Mouse (Mus musculus): ENCODE measurements around the gene H3f3a. TPM values are rescaled to one million over a fixed set of nuclear protein-coding genes. Genes with fewer than 3 reads are reported as not detected.
A peak's percentile ranks its signal among the peaks of the same experiment; 100 is the strongest.

Gene H3f3a
- total RNA-seq, 2 experiments from 2014 or later = 365 to 366 TPM

DNA sequence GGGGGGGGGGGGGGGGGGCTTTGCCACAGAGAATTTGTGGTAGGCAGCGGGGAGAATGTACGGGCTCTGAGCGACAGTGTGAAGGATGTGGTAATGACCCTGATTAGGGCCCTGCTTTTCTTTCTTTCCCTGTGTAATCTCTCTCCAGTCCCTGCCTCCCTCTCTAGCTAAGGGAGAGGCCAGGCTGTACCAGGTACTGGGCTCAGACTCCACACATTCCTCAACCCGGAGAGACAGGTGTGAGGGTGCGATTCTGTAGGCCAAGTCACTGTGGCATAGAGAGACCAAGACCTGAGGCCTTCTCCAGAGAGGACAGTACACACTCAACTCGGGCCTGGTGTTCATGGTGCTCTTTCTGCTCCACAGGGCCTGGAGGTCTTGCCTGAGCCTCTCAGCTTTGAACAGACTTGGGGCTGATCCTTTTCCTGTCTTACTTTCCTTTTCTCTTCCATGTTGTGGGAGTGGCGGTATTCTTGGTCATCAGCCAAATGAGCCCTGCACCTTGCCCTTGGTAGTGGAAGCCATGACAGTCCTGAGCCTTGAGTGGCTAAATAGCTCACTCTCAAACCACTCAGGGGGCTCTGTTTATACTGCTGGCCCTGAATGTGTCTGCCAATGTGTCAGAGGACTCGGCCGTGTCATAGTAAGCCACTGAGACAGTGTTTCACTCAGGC is 30.7 kb downstream of the H3f3a start:
- no peak for DNase-seq

DNA sequence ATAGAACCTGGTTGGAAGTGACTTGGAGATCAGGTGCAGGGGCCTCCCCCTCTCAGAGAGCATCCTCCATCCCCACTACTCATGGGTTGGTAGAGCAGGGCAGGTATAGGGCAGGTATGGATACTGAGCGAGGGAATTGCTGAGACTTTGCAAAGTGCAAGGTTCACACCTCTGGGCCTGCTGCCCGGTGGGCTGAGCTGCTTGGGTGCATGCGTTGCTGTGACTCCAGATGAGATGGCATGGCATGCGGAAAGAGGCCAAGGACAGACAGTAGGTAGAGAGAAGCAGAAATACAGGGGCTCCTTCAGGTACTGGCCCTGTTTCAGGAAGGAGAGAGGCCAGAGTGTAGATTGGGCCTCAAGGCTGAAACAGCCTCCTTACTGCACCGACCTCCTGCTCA is 32.5 kb downstream of the H3f3a start:
- DNase-seq = no peak

DNA sequence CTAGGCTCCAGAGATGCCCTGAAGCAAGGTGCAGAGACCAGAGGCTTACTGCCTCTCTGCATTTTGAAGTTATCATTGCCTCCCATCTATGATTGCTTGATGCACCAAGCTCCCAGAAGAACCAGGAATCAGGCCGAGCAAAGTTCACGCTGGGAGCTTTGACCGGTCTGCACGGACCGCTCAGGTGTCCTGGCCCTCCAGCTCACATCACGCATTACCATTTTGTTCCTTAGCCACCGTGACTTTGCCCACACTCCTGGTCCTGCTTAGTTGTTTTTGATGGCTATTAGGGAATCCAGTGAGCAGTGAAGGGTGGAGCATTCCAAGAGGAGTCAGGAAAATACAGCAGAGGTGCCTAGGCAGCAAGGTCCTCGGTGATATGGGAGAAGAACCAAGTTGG is 33.5 kb downstream of the H3f3a start:
- DNase-seq = no peak

DNA sequence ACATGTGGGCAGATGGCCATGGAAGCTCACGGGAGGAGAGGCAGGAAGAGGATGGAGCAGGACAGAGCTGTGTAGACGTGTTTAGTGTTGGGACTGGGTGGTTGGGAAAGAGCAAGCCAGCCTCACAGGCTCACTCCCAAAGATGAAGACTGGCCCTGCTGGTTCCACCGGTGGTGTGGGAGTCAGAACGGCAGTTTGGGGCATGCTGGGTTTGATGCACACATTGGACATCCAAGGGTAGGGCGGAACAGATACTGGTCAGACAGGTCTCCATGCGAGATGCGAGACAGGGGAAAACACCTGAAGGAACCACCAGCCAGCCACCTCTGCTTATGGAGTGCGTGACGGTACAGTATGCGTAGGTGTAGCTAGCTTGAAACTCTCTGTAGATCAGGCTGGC is 34.8 kb downstream of the H3f3a start:
- no peak for DNase-seq

DNA sequence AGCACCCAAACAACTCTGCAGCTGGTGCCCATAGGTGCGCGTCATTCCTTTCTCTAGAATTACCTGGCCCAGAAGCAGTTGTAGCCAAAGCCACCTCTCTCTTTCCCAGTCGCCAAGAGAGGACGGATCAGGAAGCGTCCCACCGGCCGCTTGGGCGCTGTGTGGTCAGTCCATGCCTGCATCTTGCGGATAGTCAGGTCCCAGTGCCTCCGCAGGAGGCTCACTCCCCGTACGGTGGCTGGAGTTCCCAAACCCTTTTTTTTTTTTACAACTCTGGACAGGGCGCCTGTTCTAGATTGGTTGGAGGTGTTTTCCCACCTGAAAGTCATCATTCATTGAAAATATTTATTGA is 35.4 kb downstream of the H3f3a start:
- DNase-seq = no peak

DNA sequence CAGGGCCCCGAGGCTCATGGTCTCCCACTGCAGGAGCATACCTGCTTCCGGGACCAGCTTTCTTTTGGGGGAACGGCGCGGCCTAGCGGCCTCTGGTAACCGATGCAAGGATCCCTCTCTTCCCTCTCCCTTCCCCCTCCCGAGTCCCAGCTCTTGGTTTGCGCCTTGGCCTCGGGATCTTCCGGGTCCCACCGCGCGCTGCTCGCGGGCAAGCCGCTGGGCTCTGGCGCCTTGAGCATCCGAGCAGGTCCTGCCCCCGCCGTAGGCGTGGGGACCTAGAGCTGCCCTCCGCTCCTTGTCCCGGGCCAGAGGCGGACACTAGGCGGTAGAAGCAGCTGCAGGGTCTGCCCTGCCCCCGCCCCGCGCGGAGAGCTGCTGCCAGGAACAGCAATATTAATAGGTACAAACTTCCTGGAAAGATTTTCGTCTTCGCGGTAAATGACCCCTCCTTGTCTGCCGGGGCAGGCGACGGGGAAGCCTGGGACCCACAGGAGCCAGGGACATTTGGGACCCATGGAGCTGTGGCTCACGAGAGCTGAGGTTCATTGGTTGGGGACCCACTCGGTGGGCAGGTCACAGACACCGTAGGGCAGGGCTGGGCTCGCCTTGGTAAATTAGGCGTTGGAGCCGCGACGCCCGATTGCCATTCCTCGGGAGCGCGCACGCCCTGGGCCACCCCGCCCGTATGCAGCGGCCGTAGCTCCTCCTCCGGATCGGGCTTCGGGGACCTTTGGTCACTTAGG is 35.9 kb downstream of the H3f3a start:
- DNase-seq = peak; percentile 78 to 80

DNA sequence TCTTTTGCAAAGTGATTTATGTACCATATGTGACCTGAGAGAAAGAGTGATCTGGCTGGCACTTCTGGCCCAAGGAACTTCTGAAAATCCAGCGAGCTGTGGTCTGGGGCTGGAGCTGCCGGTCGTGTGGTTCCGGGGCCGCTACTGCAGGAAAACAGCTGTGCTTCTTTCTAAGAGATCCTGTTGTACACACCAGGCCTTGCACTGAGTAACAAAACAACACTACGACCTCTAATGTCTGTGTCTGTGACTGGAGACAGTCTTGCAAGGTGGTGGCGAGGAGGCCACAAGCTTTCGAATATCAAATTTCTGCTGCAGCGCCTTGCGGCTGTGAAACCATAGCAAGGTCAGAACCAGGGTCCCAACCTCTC is 36.5 kb downstream of the H3f3a start:
- no peak for DNase-seq

DNA sequence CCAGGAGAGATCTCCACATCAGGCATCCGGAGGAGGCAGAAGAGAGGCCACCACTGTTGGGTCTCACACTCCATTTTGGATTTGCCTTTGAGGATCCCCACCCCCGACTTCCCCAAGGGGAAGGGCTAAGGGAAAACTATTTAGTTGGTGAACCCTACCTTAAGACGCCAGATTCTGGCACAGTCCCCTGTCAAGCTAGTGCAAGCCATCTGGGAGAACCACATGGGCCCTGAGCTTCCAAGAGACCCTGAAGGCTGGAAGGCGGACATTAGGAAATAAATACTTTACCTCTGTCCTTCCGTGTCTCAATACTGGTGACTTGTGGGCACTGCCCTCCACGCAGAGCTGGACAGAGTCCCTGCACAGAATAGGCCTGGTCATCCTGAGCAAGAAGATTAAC is 37.2 kb downstream of the H3f3a start:
- DNase-seq = no peak

DNA sequence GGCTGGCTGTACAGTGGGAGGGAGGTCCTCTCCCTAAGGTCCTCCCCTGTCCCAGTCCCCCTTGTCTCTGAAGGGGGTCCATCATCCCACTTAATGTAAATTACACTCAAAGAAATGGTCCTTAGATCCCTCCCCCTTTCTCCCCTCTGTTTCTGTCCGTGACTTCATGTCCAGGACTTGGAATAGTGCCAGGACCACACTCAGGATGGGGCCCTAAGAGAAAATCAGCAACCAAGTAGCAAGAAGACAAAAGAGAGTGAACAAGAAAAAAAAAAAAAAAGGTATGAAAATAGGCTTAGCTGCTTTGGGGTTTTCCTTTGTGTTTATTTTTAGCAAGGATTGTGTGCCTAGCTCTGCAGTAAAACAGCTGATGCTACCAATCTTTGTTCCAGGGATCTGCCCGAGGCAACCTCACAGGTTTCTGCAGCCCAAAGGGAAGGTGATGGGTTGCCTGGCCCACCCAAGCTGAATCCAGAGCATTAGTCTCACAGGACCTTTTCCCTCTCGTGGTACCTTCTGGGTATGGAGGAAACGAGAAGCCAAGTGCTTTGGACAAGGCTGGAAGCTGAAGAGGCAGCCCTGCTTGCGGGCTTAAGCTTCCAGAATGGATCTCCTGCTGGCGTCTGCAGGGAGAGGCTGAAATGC is 37.8 kb downstream of the H3f3a start:
- no peak for DNase-seq

DNA sequence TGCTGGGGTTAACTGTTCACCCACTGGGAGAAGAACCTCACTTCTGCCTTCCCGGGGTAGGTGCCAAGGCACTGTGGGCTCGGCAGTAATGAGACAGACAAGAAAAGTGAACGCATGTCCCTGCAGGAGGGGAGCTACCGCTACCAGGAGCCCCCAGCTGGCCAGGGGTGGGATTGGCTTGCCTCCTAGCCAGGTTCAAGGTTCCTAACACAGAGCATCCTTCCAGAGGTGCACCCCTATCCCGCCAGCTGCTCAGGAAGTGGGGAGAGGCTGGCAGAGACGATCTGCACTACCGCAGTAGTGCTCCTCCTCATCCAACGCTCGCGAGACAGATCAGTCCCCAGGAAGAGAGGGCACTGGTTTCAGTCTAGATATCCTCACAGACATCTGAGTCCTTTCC is 38.4 kb downstream of the H3f3a start:
- no peak for DNase-seq

DNA sequence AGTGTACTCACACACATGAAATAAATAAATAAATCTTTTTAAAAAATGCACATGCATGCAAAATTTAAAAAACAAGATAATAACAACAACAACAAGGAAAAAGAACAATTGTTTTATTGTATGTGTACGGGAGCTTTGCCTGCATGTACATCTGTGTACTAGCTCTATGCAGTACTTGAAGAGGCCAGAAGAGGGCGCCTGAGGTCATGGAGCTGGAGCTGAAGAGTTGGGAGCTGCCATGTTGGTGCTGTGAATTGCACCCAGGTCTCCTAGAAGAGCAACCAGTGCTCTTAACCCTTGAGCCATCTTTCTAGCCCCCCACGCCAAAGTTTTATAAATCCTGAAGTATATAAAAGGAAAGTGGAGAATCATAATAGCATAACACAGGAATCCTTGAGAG is 39.1 kb downstream of the H3f3a start:
- DNase-seq = no peak

DNA sequence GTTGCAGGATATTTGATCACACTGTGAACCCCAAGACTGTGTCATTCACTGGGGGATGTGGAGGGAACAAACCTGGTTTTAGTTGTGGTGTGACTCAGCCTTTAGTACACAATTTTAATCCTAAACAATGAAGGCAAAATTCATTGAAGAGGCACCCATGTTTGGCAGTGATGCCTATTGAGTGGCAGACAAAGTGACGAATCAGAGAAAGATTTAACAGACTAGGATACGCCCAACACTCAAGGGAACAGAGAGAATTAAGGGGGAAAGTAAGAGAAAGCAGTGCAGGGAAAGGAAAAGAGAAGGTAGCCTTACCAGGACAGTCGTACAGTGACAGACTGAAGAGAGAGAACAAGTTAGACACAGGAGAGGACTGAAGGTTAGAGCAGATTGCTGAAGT is 41.5 kb downstream of the H3f3a start:
- no peak for DNase-seq

DNA sequence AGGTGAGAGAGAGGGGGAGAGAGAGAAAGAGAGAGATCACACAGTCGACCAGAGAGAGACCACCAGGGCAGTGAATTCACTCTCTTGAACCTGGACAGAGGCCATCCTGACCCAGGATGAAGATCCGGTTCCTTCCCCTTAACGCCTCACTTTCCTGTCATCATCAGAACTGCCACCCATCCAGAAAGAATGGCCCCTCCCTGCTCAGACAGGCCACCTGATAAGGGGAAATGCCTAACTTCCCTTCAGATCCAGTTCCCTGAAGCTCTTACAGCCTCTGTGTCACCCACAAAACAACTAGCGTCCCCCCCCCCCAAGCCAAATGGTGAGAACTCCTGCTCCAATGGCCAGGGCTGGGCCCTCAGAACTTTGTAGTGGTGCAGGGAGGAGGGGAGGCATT is 42.0 kb downstream of the H3f3a start:
- DNase-seq = no peak

DNA sequence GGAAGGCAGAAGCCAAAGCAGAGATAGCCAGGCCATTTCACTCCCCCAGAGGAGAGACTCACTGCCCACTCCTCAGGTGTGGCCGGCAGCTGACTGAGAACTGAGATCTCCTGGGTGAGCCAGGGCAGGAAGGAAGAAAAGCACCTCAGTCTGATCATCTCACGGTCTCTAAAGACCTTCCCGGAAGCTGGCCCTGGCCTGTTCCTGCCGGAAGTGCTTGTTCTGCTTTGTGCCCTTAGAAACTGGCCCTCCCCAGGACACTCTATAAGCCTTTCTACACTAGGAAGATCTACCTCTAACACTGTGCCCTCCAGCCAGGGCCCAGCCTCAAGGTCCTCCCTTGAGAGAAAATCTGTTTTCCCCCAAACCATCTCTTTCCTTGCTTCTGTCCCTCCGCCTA is 42.4 kb downstream of the H3f3a start:
- DNase-seq = no peak

DNA sequence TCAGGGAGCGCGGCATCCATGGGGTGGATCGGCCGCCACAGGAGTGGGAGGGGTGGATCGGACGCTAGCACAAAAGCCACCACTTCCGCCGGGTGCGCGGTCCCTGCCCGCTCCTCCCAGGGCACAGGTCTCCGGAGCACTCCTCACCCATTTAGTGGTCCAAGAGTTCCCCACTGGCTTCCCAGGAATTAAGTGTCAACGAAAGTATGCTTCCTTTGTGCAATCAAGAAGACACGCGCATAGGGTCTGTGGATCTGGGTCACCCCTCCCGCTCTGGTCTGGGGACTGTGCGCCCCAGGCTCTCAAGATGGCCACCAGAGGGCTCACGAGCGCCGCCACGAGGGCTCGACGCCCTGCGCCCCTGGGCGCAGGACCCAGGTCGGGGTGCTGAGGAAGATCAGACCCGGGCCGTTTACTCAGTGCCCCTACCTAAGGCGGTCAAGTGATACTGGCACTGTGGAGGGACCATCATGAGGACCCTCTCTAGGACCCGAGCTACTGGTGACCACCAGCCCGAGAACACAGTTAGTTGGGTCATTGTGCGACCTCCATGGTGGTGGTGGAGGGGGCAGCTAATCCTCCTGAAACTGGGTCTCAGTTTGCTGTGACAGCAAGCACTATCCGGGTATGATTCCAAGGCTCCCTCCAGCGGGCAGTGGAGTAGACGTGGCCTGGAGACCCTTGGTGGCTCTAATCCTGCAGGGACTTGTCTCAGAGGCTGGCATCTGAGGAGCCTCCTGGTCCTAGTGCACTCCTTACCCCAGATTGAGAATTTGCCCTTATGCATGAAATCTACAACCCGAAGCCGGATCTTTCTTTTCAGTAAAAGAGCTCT is 45.2 kb downstream of the H3f3a start:
- DNase-seq = peak; percentile 60 to 69

DNA sequence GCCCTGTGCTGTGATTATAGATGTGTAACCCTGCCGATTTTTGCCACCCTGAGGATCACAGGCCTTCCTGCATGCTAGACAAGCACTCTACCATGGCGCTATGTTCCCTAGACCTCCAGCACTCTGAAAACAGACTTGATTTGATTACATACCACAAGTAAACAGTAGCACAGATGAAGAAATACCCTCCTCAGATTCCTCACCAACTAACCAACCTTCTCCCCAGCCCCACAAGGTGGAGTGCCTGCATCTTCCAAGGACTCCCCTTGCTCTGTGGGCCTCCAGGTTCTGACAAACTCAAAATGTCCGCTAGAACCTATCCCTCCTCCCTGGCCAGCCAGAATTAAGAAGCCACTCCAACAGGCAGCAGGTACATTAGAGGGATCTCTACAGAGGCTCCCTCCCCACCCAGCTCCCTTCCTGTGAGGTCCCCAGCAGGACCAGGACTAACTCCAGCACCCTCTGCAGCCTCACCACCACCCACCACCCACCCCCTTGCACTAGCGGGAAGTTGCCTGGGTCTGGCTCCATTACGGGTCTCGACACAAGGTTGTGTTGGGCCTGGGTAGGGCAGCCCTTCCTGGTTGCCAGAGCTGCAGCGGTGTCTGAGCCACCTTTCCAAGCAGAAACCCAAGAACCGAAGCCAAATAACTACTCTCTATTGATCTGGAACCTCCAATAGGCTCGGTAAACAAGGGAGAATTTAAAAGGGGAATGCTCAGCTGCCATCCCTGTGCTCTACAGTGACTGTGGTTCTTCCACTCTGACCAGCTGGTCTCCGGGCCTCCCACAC is 46.0 kb downstream of the H3f3a start:
- DNase-seq = no peak

DNA sequence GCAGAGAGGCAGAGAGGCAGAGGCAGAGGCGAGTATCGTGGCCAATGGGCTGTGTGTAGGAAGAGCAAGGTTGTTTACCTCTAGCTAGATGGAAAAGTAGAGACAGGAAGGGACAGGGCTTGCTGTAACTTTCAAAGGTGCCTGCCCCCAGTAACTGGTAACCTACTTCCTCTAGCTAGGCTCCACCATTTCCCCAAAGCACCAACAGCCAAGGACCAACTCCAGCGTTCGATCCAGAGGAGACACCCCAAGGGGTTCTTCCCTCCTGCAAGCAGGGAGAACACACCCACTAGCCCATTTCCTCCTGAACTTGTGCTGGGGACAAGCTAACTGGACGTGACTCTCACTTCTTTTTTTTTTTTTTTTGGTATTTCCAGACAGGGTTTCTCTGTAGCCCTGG is 47.2 kb downstream of the H3f3a start:
- DNase-seq = no peak

DNA sequence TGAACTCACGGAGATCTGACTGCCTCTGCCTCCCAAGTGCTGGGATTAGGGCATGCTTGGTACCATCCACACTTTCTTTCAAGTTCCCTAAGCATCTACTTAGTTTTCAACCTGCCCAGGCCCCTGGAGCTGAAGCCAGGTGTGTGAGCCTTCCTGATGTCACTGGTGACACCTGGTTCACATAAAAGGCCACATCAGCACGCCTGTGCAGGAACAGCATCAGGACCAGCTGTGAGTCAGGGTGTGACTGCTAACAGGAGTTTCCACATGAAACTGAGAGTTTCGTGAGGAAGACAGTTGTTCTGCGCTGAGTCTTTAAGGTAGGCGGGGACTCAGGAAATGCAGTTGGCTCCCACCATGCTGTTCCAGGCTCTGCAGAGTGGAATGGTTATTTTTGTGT is 48.4 kb downstream of the H3f3a start:
- DNase-seq = no peak

DNA sequence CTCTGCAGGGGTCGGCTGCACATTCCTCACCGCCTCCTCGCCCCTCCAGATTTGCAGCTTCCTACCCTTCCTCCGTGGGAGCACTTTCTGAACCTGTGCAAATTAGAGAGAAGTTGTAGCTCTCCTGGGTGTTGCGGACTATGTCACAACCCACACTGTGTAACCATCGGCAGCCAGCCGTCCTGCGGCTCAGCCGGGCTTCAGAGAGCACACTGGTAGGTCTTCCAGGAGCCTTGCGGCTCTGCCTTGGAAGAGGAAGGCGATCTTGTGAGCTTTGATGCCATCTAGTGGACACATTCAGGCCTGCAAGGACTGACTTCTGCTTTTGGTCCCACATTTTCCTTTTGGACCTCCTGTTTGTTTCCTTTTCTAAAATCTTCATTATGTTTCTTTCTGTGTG is 49.9 kb downstream of the H3f3a start:
- peak; percentile 76 for DNase-seq

DNA sequence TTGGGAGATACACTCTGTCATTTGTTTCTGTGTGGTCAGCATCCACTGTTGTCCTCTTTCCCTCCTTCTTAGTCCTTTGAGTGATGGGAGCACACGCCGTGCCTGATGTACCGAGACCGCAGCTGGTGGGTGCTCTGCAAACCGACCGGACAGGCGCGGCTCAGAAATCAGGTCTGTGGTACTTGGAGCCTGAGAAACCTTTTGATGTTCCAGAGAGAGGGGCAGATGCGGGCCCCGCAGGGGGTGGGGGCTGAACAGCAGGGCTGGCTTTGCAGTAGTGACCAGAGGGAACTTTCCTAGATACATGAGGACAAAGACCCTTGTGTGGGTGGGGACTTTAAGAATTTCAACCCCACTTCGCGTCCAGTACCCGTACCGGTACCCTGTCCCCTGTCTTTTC is 50.4 kb downstream of the H3f3a start:
- DNase-seq = no peak

DNA sequence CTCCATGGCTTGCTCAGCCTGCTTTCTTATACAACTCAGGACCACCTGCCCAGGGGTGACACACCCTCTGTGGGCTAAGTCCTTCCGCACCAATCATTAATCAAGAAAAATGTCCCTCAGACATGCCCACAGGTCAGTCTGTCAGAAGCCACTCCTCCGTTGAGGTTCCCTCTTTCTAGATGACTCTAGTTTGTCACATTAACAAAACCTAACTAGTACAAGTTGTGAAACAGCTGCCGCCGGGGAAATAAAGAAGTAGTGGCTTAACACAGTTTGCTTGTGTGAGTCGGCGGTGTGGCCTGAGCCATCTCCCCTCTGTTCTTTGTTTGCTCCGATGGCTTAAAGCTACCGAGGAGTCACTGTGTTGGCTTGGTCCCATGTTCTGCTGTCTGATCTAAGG is 51.1 kb downstream of the H3f3a start:
- no peak for DNase-seq

DNA sequence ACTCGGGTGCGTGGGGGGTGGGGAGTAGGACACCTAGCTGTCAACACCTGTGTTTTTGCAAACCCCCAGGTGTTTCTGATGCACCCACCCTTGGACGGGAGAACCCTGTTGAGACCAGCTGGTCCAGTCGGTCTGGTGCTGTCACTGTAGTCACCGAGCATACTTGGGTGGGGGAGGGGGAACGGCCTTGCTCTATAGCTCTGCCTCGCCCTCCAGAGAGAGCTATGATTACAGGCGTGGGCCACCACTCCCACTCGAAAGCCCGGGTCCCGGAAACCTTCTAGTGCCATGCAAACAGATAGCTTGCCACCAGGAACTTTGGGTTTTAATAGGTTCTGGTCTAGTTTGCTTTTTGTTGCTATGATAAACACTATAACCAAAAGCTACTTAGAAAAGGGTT is 51.6 kb downstream of the H3f3a start:
- no peak for DNase-seq
